Mouse (Mus musculus): ENCODE results near the gene Prss2.
"Not testable (repeated sequence)": the region's sequence is repeated elsewhere in the genome, so short reads cannot be mapped to it uniquely, and the experiment has no call there.

Prss2 gene

GRCm38 (mm10) chr6:41556389-41556788 is 34.8 kb downstream of the Prss2 start:
- DNase-seq (ENCODE audit: low spot score), result no peak

GRCm38 (mm10) chr6:41557468-41557867 is 35.9 kb downstream of the Prss2 start:
- DNase-seq (ENCODE audit: low spot score), result no peak

GRCm38 (mm10) chr6:41558271-41558670 is 36.7 kb downstream of the Prss2 start:
- DNase-seq (ENCODE audit: low spot score), result no peak

GRCm38 (mm10) chr6:41559331-41559730 is 37.7 kb downstream of the Prss2 start:
- no peak for DNase-seq (ENCODE audit: low spot score)

GRCm38 (mm10) chr6:41560273-41560672 is 38.7 kb downstream of the Prss2 start:
- no peak for DNase-seq (ENCODE audit: low spot score)

GRCm38 (mm10) chr6:41562598-41562997 is 41.0 kb downstream of the Prss2 start:
- DNase-seq (ENCODE audit: low spot score), result no peak

GRCm38 (mm10) chr6:41563104-41563951 is 41.7 kb downstream of the Prss2 start:
- not testable (repeated sequence) for DNase-seq (ENCODE audit: low spot score)

- no peak for DNase-seq (ENCODE audit: low spot score)
Measured at GRCm38 (mm10) chr6:41565261-41565660, 43.7 kb downstream of the Prss2 start.

- no peak for DNase-seq (ENCODE audit: low spot score)
Measured at GRCm38 (mm10) chr6:41566965-41567364, 45.4 kb downstream of the Prss2 start.

GRCm38 (mm10) chr6:41569078-41569477 is 47.5 kb downstream of the Prss2 start:
- DNase-seq (ENCODE audit: low spot score), result no peak
